ENCODE assay signal across 15 mouse cellular contexts in genomic region chr6:50799963-50800362, GRCm38 (mm10).
"Had no signal": no experiment of that assay in that cellular context is flagged by ENCODE, and none has a peak within 500 bp of the region (broad histone marks: within the 10 kb centered on the region; RNA-seq: fewer than 3 reads in every experiment).

No protein-coding gene starts in this region.

- H3K4me1 ChIP-seq: stomach, embryonic 15.5 days had no signal

- H3K4me3 ChIP-seq: neural tube, embryonic 15.5 days; stomach, embryonic 15.5 days had no signal

- H3K4me2 ChIP-seq: neural tube, embryonic 15.5 days; stomach, embryonic 15.5 days had no signal

- H3K27ac ChIP-seq: neural tube, embryonic 15.5 days; stomach, embryonic 15.5 days; stomach, postnatal 0 days had no signal

- H3K9me3 ChIP-seq: neural tube, embryonic 15.5 days; stomach, embryonic 15.5 days had no signal

- H3K27me3 ChIP-seq: neural tube, embryonic 15.5 days; stomach, embryonic 15.5 days had no signal

- H3K36me3 ChIP-seq: neural tube, embryonic 15.5 days; stomach, embryonic 15.5 days had no signal

- H3K9ac ChIP-seq: neural tube, embryonic 15.5 days; stomach, embryonic 15.5 days had no signal

- DNase-seq: retina, postnatal 1 day; right cerebral cortex, adult 18-20 months; right cerebral cortex, postnatal 14 days; right cerebral cortex, postnatal 25 days; right cerebral cortex, postnatal 4 days; spleen, adult 18-20 months; thymus, adult 18-20 months; thymus, adult 2 months; thymus, postnatal 14 days; thymus, postnatal 25 days; thymus, postnatal 36 days; thymus, postnatal 4 days had no signal
